Mouse (Mus musculus) liver, adult 2 months (tissue): Measurements from ENCODE around the gene Angptl2.

Experiments used
- CTCF ChIP-seq: fragments of 200-500 bp; IDR thresholded peaks from 2 replicates; pipeline ENCODE4 v1.5.1; 2011; ENCODE audit warnings: low read depth, low read length, control low read depth
- POLR2A ChIP-seq: fragments of 200-500 bp; IDR thresholded peaks from 2 replicates; pipeline ENCODE4 v1.6.1; 2011; ENCODE audit warnings: low read length, control low read depth; ENCODE audit not compliant: insufficient read depth; ENCODE audit errors: extremely low read depth

GRCm38 (mm10) chr2:33207069-33207468 is 8.8 kb upstream of the Angptl2 start:
- TF ChIP-seq POLR2A: no peak
- no peak for TF ChIP-seq CTCF
